Mouse (Mus musculus) urinary bladder, adult 18-20 months (tissue): ENCODE measurements around the gene Gm11032.
"Not testable (repeated sequence)": the region's sequence is repeated elsewhere in the genome, so short reads cannot be mapped to it uniquely, and the experiment has no call there.

ENCODE experiments used
- DNase-seq, 2 experiments: peaks; one replicate each; pipeline ENCODE4 v3.0.0; 2022; ENCODE audit warnings: low spot score in 2 of 2, mixed read lengths in 2 of 2

The Gm11032 gene

GRCm38 (mm10) chr11:4625931-4626330 is 6.1 kb downstream of the Gm11032 start:
- no peak for DNase-seq

- no peak for DNase-seq
Measured at GRCm38 (mm10) chr11:4627636-4628035, 7.8 kb downstream of the Gm11032 start.

- DNase-seq = no peak
Measured at GRCm38 (mm10) chr11:4629861-4630280, 10.0 kb downstream of the Gm11032 start.

- peak in 1 of 2 experiments; percentile 61 for DNase-seq
Measured at GRCm38 (mm10) chr11:4633420-4633819, 13.6 kb downstream of the Gm11032 start.

- DNase-seq = no peak
Measured at GRCm38 (mm10) chr11:4634395-4634794, 14.5 kb downstream of the Gm11032 start.

- no peak for DNase-seq
Measured at GRCm38 (mm10) chr11:4636782-4637342, 17.0 kb downstream of the Gm11032 start.

GRCm38 (mm10) chr11:4637534-4638234 is 17.8 kb downstream of the Gm11032 start, which contains the start of gene Ascc2:
Gene Ascc2, plus strand, starts transcription at chr11:4637747.
- DNase-seq = peak; percentile 96 to 98

GRCm38 (mm10) chr11:4638261-4638660 is 18.4 kb downstream of the Gm11032 start:
- no peak for DNase-seq

- DNase-seq = no peak
Measured at GRCm38 (mm10) chr11:4641185-4641584, 21.3 kb downstream of the Gm11032 start.

- no peak for DNase-seq
Measured at GRCm38 (mm10) chr11:4643722-4644121, 23.9 kb downstream of the Gm11032 start.

GRCm38 (mm10) chr11:4645180-4645579 is 25.3 kb downstream of the Gm11032 start:
- DNase-seq = not testable (repeated sequence)

GRCm38 (mm10) chr11:4646409-4646808 is 26.5 kb downstream of the Gm11032 start:
- DNase-seq = no peak

- DNase-seq = no peak
Measured at GRCm38 (mm10) chr11:4659818-4660217, 40.0 kb downstream of the Gm11032 start.

GRCm38 (mm10) chr11:4660309-4661025 is 40.6 kb downstream of the Gm11032 start:
- DNase-seq = no peak

- DNase-seq = no peak
Measured at GRCm38 (mm10) chr11:4661324-4661723, 41.5 kb downstream of the Gm11032 start.

GRCm38 (mm10) chr11:4661871-4662495 is 42.1 kb downstream of the Gm11032 start:
- DNase-seq = no peak

GRCm38 (mm10) chr11:4662496-4662878 is 42.6 kb downstream of the Gm11032 start:
- no peak for DNase-seq
